Mouse (Mus musculus) hindbrain, embryonic 16.5 days (tissue): ENCODE data around the gene 2210016L21Rik. TPM values are rescaled to one million over a fixed set of nuclear protein-coding genes. Genes with fewer than 3 reads are reported as not detected.
"Not testable (repeated sequence)": the region's sequence is repeated elsewhere in the genome, so short reads cannot be mapped to it uniquely, and the experiment has no call there.

Experiments used
- ATAC-seq: fragments of 200-750 bp; cut with Nextera tagmentation; 2 replicates; pipeline ENCODE4 v1.8.0; 2017; ENCODE audit warnings: moderate TSS enrichment, moderate library complexity
- H3K27ac ChIP-seq: fragments of 300-500 bp; sonication (generic); 2 replicates; pipeline ENCODE4 v1.5.1; 2014; ENCODE audit warnings: low read depth, mild to moderate bottlenecking, control low read depth, low read length, moderate library complexity
- H3K27me3 ChIP-seq: fragments of 300-500 bp; sonication (generic); replicated peaks from 2 replicates; pipeline ENCODE4 v1.6.1; 2014; ENCODE audit warnings: low read length; ENCODE audit not compliant: control insufficient read depth, insufficient read depth
- H3K36me3 ChIP-seq: fragments of 300-500 bp; sonication (generic); 2 replicates; pipeline ENCODE4 v1.6.1; 2014; ENCODE audit warnings: mild to moderate bottlenecking, low read length, moderate library complexity, mixed read lengths; ENCODE audit not compliant: control insufficient read depth, insufficient read depth
- H3K4me1 ChIP-seq: fragments of 300-500 bp; sonication (generic); 2 replicates; pipeline ENCODE4 v1.6.1; 2014; ENCODE audit warnings: low read depth, low read length; ENCODE audit not compliant: control insufficient read depth, insufficient read depth
- H3K4me2 ChIP-seq: fragments of 300-500 bp; sonication (generic); 2 replicates; pipeline ENCODE4 v1.6.1; 2014; ENCODE audit warnings: mild to moderate bottlenecking, low read length, control low read depth, moderate library complexity
- H3K4me3 ChIP-seq: fragments of 300-500 bp; sonication (generic); 2 replicates; pipeline ENCODE4 v1.5.1; 2014; ENCODE audit warnings: mild to moderate bottlenecking, low read length, control low read depth, moderate library complexity
- H3K9ac ChIP-seq: fragments of 300-500 bp; sonication (generic); 2 replicates; pipeline ENCODE4 v1.6.1; 2014; ENCODE audit warnings: low read depth, mild to moderate bottlenecking, control low read depth, low read length, moderate library complexity
- H3K9me3 ChIP-seq: fragments of 300-500 bp; sonication (generic); 2 replicates; pipeline ENCODE4 v1.6.1; 2014; ENCODE audit warnings: mild to moderate bottlenecking, low read length, moderate library complexity; ENCODE audit not compliant: control insufficient read depth
- WGBS: fragments of 180-500 bp; shearing (Covaris S2); extraction: QIAGEN DNeasy Blood & Tissue Kit; methylation state at CpG from one replicate; pipeline ENCODE4 v1.1.7; 2014; 5-methylcytosine and 5-hydroxymethylcytosine counted together
- polyA plus RNA-seq: library from polyadenylated mRNA; unstranded; fragments of >200 nt; fragmentation: Nextera tagmentation; extraction: Ambion mirVana; gene quantifications from 2 replicates; pipeline ENCODE4 v1.2.1, GENCODE M21; 2015

2210016L21Rik gene
- polyA plus RNA-seq, 1 experiment from 2014 or later = 142 TPM

GRCm38 (mm10) chr5:114915854-114916253, 26.1 kb upstream of the 2210016L21Rik start:
- WGBS = 76% methylated on average over 5 of the region's 5 CpGs
- no peak for ATAC-seq
- H3K9me3 ChIP-seq = no peaks in the 10 kb centered on the region

GRCm38 (mm10) chr5:114916777-114917176, 25.2 kb upstream of the 2210016L21Rik start:
- WGBS = 92% methylated on average over 4 of the region's 4 CpGs
- Histone ChIP-seq H3K27me3 (no peaks in the 10 kb centered on the region), H3K27ac (no peak overlapping the region), H3K9ac (no peak overlapping the region), H3K9me3 (no peaks in the 10 kb centered on the region), H3K4me2 (no peak overlapping the region), H3K4me3 (no peak overlapping the region), H3K36me3 (no peaks in the 10 kb centered on the region), H3K4me1 (no peaks in the 10 kb centered on the region)
- no peak for ATAC-seq

More at GRCm38 (mm10) chr5:114915854-114916253, 26.1 kb upstream of the 2210016L21Rik start:
- no peaks in the 10 kb centered on the region for H3K27me3 ChIP-seq
- H3K27ac ChIP-seq = no peak overlapping the region
- no peak overlapping the region for H3K9ac ChIP-seq
- H3K4me3 ChIP-seq = no peak overlapping the region
- H3K4me1 ChIP-seq = no peaks in the 10 kb centered on the region
- H3K36me3 ChIP-seq = no peaks in the 10 kb centered on the region
- no peak overlapping the region for H3K4me2 ChIP-seq

- not testable (repeated sequence) for H3K9ac ChIP-seq, H3K4me2 ChIP-seq, H3K9me3 ChIP-seq, H3K36me3 ChIP-seq, H3K4me1 ChIP-seq, H3K4me3 ChIP-seq, H3K27ac ChIP-seq, H3K27me3 ChIP-seq, ATAC-seq
- 89% methylated on average over 5 of the region's 5 CpGs for WGBS
These were observed 24.6 kb upstream of the 2210016L21Rik start for GRCm38 (mm10) chr5:114917357-114917756.

- ATAC-seq = no peak
- Histone ChIP-seq H3K4me2 (no peak overlapping the region), H3K36me3 (no peaks in the 10 kb centered on the region), H3K4me1 (peaks cover 4% of the 10 kb centered on the region; the same call in 1 of the 2 replicates), H3K27me3 (no peaks in the 10 kb centered on the region), H3K4me3 (no peak overlapping the region), H3K9ac (no peak overlapping the region), H3K9me3 (no peaks in the 10 kb centered on the region), H3K27ac (no peak overlapping the region)
- 80% methylated on average over 19 of the region's 19 CpGs for WGBS
These were observed 20.2 kb upstream of the 2210016L21Rik start for GRCm38 (mm10) chr5:114921551-114922365.

- H3K27me3 ChIP-seq = no peaks in the 10 kb centered on the region
- no peaks in the 10 kb centered on the region for H3K9me3 ChIP-seq
- peaks cover 4% of the 10 kb centered on the region; the same call in 1 of the 2 replicates for H3K4me1 ChIP-seq
- H3K4me2 ChIP-seq = no peak overlapping the region
- no peak for ATAC-seq
- no peak overlapping the region for H3K27ac ChIP-seq
- H3K9ac ChIP-seq = no peak overlapping the region
- 68% methylated on average over 10 of the region's 10 CpGs for WGBS
- no peak overlapping the region for H3K4me3 ChIP-seq
- H3K36me3 ChIP-seq = no peaks in the 10 kb centered on the region
These were observed 19.6 kb upstream of the 2210016L21Rik start for GRCm38 (mm10) chr5:114922366-114922731.

- ATAC-seq = no peak
- H3K4me3 ChIP-seq = peak within 1 kb of the TSS; percentile 16; the same call in 1 of the 2 replicates
- WGBS = 40% methylated on average over 15 of the region's 15 CpGs
These were observed 18.9 kb upstream of the 2210016L21Rik start, which contains the start of gene Oasl1 for GRCm38 (mm10) chr5:114922998-114923473. Oasl1 (plus strand) TSS chr5:114923240.

GRCm38 (mm10) chr5:114926153-114926684, 15.7 kb upstream of the 2210016L21Rik start:
- no peaks in the 10 kb centered on the region for H3K27me3 ChIP-seq
- H3K4me3 ChIP-seq = no peak overlapping the region
- no peak overlapping the region for H3K27ac ChIP-seq
- H3K9ac ChIP-seq = no peak overlapping the region
- WGBS = 65% methylated on average over 1 of the region's 1 CpGs
- no peaks in the 10 kb centered on the region for H3K36me3 ChIP-seq
- no peak for ATAC-seq
- H3K4me2 ChIP-seq = no peak overlapping the region
- peaks cover 4% of the 10 kb centered on the region; the same call in 1 of the 2 replicates for H3K4me1 ChIP-seq
- no peaks in the 10 kb centered on the region for H3K9me3 ChIP-seq

More at GRCm38 (mm10) chr5:114922998-114923473, 18.9 kb upstream of the 2210016L21Rik start, which contains the start of gene Oasl1:
- Histone ChIP-seq H3K27me3 (no peaks in the 10 kb centered on the region), H3K4me2 (peak within 1 kb of the TSS; percentile 47), H3K9me3 (no peaks in the 10 kb centered on the region), H3K27ac (no peak within 1 kb of the TSS), H3K36me3 (no peaks in the 10 kb centered on the region), H3K4me1 (peaks cover 4% of the 10 kb centered on the region; the same call in 1 of the 2 replicates), H3K9ac (no peak within 1 kb of the TSS; the same call in 1 of the 2 replicates)

- Histone ChIP-seq H3K27ac (no peak overlapping the region), H3K27me3 (no peaks in the 10 kb centered on the region), H3K4me1 (peaks cover 4% of the 10 kb centered on the region; the same call in 1 of the 2 replicates), H3K4me3 (no peak overlapping the region), H3K4me2 (no peak overlapping the region), H3K9ac (no peak overlapping the region), H3K9me3 (no peaks in the 10 kb centered on the region), H3K36me3 (no peaks in the 10 kb centered on the region)
- WGBS = 86% methylated on average over 9 of the region's 9 CpGs
- ATAC-seq = no peak
These were observed 15.2 kb upstream of the 2210016L21Rik start for GRCm38 (mm10) chr5:114926753-114927152.

GRCm38 (mm10) chr5:114931626-114932025, 10.3 kb upstream of the 2210016L21Rik start:
- Histone ChIP-seq H3K4me1 (no peaks in the 10 kb centered on the region), H3K9ac (no peak overlapping the region), H3K27ac (no peak overlapping the region), H3K9me3 (no peaks in the 10 kb centered on the region), H3K4me3 (no peak overlapping the region), H3K4me2 (no peak overlapping the region), H3K36me3 (no peaks in the 10 kb centered on the region), H3K27me3 (no peaks in the 10 kb centered on the region)
- ATAC-seq = no peak
- WGBS = 61% methylated on average over 5 of the region's 5 CpGs
